Mouse (Mus musculus) CD4-positive, CD25-positive, alpha-beta regulatory T cell, adult 9 weeks (primary cell): ENCODE results near the gene Clcnkb. TPM values are rescaled to one million over a fixed set of nuclear protein-coding genes. Genes with fewer than 3 reads are reported as not detected.

Experiments used
- polyA plus RNA-seq: library from polyadenylated mRNA; unstranded; fragments of 100-300 nt; shearing (Covaris generic); gene quantifications from one replicate; pipeline ENCODE4 v1.2.1, GENCODE M21; 2017

Clcnkb gene
- polyA plus RNA-seq: not detected

DNA sequence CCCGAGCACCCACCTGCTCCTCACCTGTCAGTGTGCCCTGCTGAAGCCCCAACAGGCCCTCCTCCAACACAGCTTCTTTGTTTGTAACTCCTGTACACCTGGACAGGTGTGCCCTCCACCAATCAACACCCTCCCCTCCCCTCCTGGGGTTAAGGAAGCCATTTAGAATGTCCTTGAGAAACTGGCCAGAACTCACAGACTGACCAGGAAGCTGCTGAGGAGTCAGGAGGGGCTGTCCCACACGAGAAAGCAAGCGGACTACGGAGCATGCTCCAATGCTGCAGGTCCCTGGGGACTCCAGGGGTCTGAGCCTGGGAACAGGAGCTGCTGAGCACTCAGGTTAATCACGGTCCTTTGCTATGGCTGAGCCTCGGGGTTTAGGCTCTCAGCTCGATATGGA, at the start of gene Clcnkb:
Clcnkb (minus strand) TSS at position 91 of the 400 bp plus-strand sequence.

GRCm38 (mm10) chr4:141444451-141445327, 28.9 kb upstream of the Clcnkb start, which contains the start of gene Zbtb17:
TSS of gene Zbtb17 (plus strand) at chr4:141444654.

DNA sequence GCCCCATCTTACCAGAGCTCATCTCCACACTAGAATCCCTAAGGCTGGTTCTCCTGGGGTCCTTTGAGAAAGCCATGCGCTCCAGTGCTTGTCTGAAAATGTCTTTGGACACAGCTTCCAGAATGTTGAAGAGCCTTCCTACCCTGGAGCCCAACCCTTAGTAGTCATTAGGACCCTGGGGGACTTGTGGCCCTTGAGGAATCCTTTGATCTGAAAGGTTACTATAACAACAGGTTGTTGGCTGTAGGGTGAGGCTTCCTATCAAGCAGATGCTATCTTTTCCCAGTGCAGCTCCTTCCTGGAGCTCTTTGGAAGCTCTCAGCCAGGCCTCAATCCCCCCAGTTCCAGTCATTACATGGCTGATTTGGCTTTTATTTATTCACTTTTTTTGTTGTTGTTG, 20.2 kb upstream of the Clcnkb start, which contains the start of gene Srarp:
Srarp (minus strand) TSS at position 132 of the 400 bp plus-strand sequence.

GRCm38 (mm10) chr4:141420192-141420829, 4.5 kb upstream of the Clcnkb start, which contains the start of gene Hspb7:
TSS of gene Hspb7 (plus strand) at chr4:141420779.

GRCm38 (mm10) chr4:141398545-141398944, 17.3 kb downstream of the Clcnkb start, which contains the start of gene Clcnka:
TSS of gene Clcnka (minus strand) at chr4:141398724.

DNA sequence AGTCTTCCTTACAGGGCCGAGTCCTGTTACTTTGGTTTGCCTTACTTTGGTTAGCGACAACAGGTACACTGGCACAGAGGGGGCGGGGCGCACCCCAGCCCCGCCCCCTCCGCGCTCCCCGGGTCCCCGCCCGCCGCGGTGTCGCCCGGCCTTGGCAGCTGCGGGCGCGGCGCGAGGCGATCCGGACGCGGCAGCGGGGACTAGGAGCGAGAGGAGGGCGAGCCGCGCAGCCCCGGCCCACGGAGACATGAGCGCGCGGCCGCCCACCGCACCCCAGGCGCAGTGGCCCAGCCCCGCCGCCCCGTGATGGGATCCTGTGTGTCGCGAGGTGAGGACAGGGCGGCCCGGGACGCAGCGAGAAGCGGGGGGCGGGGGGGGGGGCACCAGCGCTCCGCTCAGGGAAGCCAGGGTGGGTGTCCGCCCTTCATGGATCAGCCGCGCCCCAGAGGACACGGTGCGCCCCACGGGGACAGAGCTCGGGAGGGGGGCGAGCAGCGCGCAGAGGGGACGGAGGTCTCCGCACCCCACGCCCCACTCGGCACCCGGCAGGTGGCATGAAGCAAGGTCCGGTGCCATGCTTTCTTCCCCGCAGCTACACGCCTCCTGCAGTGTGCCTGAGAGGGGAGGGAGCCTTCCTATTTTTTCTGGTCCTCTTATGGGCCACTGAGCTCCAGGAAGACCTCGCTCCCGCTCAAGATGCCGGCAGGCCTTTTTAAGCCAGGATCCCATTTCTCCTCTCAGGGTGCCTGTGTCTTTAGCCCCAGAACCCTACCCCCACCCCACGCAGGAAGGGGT, 47.6 kb downstream of the Clcnkb start, which contains the start of gene Fam131c:
Fam131c (plus strand) TSS at position 224 of the 795 bp plus-strand sequence.

Other genes starting within 250 kb of the Clcnkb start
- 5.8 TPM for gene Rsg1, start 202.1 kb downstream of the Clcnkb start, polyA plus RNA-seq
- gene Arhgef19, start 176.5 kb downstream of the Clcnkb start, polyA plus RNA-seq: not detected
- gene Epha2, start 114.8 kb downstream of the Clcnkb start, polyA plus RNA-seq: not detected
- gene Fam131c, start 47.8 kb downstream of the Clcnkb start, polyA plus RNA-seq: not detected
- gene Clcnka, start 17.3 kb downstream of the Clcnkb start, polyA plus RNA-seq: not detected
- gene Hspb7, start 4.8 kb upstream of the Clcnkb start, polyA plus RNA-seq: not detected
- gene Srarp, start 20.1 kb upstream of the Clcnkb start, polyA plus RNA-seq: not detected
- gene Zbtb17, start 28.6 kb upstream of the Clcnkb start, polyA plus RNA-seq: 42.6 TPM
- gene Spen, start 122.6 kb upstream of the Clcnkb start, polyA plus RNA-seq: 7.7 TPM
- gene Fblim1, start 190.1 kb upstream of the Clcnkb start, polyA plus RNA-seq: not detected
- gene Tmem82, start 202.6 kb upstream of the Clcnkb start, polyA plus RNA-seq: 0.17 TPM
- 0.10 TPM for gene Slc25a34, start 207.8 kb upstream of the Clcnkb start, polyA plus RNA-seq
- 5.8 TPM for gene Plekhm2, start 248.9 kb upstream of the Clcnkb start, polyA plus RNA-seq